In the genomic region with DNA sequence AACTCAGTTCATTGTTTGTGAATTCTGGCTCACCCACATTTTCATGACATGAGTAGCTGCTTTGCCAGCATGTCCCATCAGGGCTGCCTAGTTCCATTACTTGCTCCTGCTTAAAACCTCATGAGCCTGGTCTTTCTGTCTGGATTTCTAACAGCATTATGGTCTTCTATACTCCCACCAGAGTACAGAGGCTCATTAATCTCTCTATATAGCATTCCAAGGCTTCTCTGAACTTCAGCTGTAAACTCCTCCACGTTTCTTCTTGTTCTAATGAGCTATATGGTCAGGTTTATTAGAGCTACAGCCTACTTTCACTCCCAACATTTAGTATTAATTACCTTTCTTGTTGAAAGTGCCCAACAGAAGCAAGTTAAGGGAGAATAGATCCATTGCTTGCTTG, we compare ENCODE assay signal across 24 mouse cellular contexts.
"Had no signal": no experiment of that assay in that cellular context is flagged by ENCODE, and none has a peak within 500 bp of the region (broad histone marks: within the 10 kb centered on the region; RNA-seq: fewer than 3 reads in every experiment).

No protein-coding gene starts in this region.

- H3K4me2 ChIP-seq: heart, embryonic 12.5 days; hindbrain, embryonic 12.5 days; hindbrain, embryonic 14.5 days; intestine, embryonic 15.5 days; liver, embryonic 11.5 days; liver, embryonic 13.5 days; liver, embryonic 15.5 days had no signal

- H3K27me3 ChIP-seq: heart, embryonic 12.5 days; hindbrain, embryonic 12.5 days; intestine, embryonic 15.5 days; liver, embryonic 13.5 days; liver, embryonic 15.5 days had no signal

- H3K4me3 ChIP-seq: heart, embryonic 10.5 days; heart, embryonic 12.5 days; hindbrain, embryonic 10.5 days; hindbrain, embryonic 12.5 days; intestine, embryonic 15.5 days; layer of hippocampus, adult 2 months; left cerebral cortex, adult 2 months; liver, embryonic 13.5 days; liver, embryonic 15.5 days had no signal

- DNase-seq: gastrocnemius, postnatal 25 days; heart, adult 18-20 months; heart, postnatal 10 days; heart, postnatal 4 days; kidney, adult 2 months; kidney, postnatal 10 days; kidney, postnatal 36 days; liver; liver, embryonic 13.5 days; liver, postnatal 0 days; lung, adult 2 months had no signal

- H3K9ac ChIP-seq: heart, embryonic 12.5 days; hindbrain, embryonic 12.5 days; hindbrain, embryonic 14.5 days; intestine, embryonic 15.5 days; liver, embryonic 13.5 days; liver, embryonic 15.5 days; liver, postnatal 0 days had no signal

- H3K9me3 ChIP-seq: heart, embryonic 10.5 days; hindbrain, embryonic 10.5 days; hindbrain, embryonic 12.5 days; intestine, embryonic 15.5 days; liver, embryonic 13.5 days; liver, embryonic 15.5 days had no signal

- H3K27ac ChIP-seq: heart, embryonic 10.5 days; hindbrain, embryonic 10.5 days; hindbrain, embryonic 12.5 days; hindbrain, embryonic 14.5 days; intestine, embryonic 15.5 days; layer of hippocampus, adult 2 months; left cerebral cortex, adult 2 months; liver, embryonic 13.5 days; liver, embryonic 15.5 days had no signal

- ATAC-seq: hindbrain, embryonic 16.5 days; inflammation-experienced regulatory T-cells, adult 6 months; intestine, embryonic 15.5 days; intestine, postnatal 0 days; liver, postnatal 0 days had no signal

- H3K4me1 ChIP-seq: heart, embryonic 10.5 days; heart, embryonic 12.5 days; hindbrain, embryonic 10.5 days; hindbrain, embryonic 12.5 days; liver, embryonic 13.5 days; liver, embryonic 15.5 days had no signal

- H3K36me3 ChIP-seq: heart, embryonic 10.5 days; heart, embryonic 12.5 days; hindbrain, embryonic 10.5 days; hindbrain, embryonic 12.5 days; intestine, embryonic 15.5 days; liver, embryonic 13.5 days; liver, embryonic 15.5 days had no signal
